Mouse (Mus musculus) left cerebral cortex, adult 2 months (tissue): ENCODE data around the gene Lsm14a. TPM values are rescaled to one million over a fixed set of nuclear protein-coding genes. Genes with fewer than 3 reads are reported as not detected.
A peak's percentile ranks its signal among the peaks of the same experiment; 100 is the strongest.

Source experiments
- DNase-seq, 2 experiments: peaks; one replicate each; pipeline ENCODE4 v3.0.0; 2021 to 2022; ENCODE audit warnings: low spot score in 2 of 2, mixed read lengths in 1 of 2; ENCODE audit errors: extremely low spot score in 1 of 2
- H3K27ac ChIP-seq: fragments of 200-600 bp; 2 replicates; pipeline ENCODE4 v1.8.1; 2022
- H3K4me3 ChIP-seq: fragments of 200-600 bp; 2 replicates; pipeline ENCODE4 v1.8.1; 2022
- CTCF ChIP-seq: fragments of 200-600 bp; IDR thresholded peaks from 2 replicates; pipeline ENCODE4 v1.8.1; 2022; ENCODE audit warnings: antibody characterized with exemption, mild to moderate bottlenecking, moderate library complexity
- intact Hi-C: fragments of 180-260 bp; cut with DNase I; formaldehyde crosslinking; loops from one replicate; pipeline ENCODE4 v1.15.1; 2025
- long read RNA-seq, 2 experiments: library from polyadenylated mRNA; stranded (forward); transcript quantifications; one replicate each; pipeline ENCODE4 v2.0.0; 2021; ENCODE audit warnings: borderline mapping rate in 2 of 2
- total RNA-seq, 2 experiments: library from RNA; stranded (reverse); gene quantifications; 2 replicates each; pipeline ENCODE4 v1.2.3; 2021

Gene Lsm14a
- total RNA-seq = 10 to 100 TPM; 78.4 to 92.0 TPM
- long read RNA-seq, experiment 1, transcript Lsm14a-201 (11 exons, 2,944 nt) = major isoform, 24 of 36 reads
- long read RNA-seq, experiment 1, partial matches to known transcripts = 1 of 36 reads
- long read RNA-seq, experiment 1, other reads (novel, unspliced or antisense) = 11 of 36 reads
- long read RNA-seq, experiment 2, transcript Lsm14a-201 (11 exons, 2,944 nt) = major isoform, 15 of 29 reads
- long read RNA-seq, experiment 2, partial matches to known transcripts = 5 of 29 reads
- long read RNA-seq, experiment 2, other reads (novel, unspliced or antisense) = 9 of 29 reads

DNA sequence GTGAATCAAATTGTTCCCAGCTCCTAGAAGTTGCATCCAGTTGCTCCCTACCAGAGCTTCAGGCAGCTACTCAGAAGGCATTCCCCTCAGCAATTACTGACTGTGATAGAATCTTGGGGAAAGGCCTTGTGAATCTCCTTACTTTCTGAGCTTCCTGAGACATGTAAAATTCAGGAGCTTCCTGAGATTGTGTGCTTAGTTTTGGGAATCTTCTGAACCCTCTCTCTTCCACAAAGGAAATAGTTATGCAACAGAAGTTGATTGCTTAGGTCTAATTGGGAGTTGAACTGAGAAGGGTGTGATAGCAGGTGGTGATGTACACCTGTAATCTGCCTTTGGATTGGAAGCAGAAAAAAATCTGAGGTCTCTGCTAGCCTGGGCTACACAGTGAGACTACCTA is at the start of gene Lsm14a:
TSS of gene Lsm14a (minus strand) at position 101 of the 400 bp plus-strand sequence.
- DNase-seq = no peak
- no peak for TF ChIP-seq CTCF
- Histone ChIP-seq H3K4me3 (no peak within 1 kb of the TSS), H3K27ac (no peak within 1 kb of the TSS)
- intact Hi-C loops = no loop called here

DNA sequence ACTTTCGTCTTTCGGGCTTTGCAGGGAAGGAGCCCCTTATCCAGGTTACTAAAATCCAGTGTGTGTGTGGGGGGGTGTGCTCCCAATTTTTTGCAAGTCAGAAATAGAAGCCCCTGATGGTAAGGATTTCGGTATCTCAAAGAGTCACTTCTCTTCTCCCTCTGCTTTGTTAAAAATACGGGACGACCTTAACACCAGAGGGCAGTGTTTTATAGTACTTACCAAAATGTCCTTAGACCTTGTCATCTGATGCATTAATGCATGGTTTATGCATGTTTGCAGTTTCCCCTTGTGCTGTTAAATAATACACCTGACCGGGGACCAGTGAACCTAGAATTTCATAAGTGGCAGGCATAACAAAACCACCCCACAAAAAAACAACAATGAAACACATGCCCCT is 45.8 kb upstream of the Lsm14a start:
- peak; percentile 53 for TF ChIP-seq CTCF
- no peak overlapping the region for H3K4me3 ChIP-seq
- intact Hi-C loops = loop anchor here (1.0 kb wide), 1 partner anchor 233 kb away; no protein-coding TSS in a partner anchor
- H3K27ac ChIP-seq = no peak overlapping the region
- peak in 1 of 2 experiments; percentile 11 for DNase-seq

- intact Hi-C loops = no loop called here
- TF ChIP-seq CTCF = peak; percentile 5; the same call in 1 of the 2 replicates
- DNase-seq = no peak
- Histone ChIP-seq H3K4me3 (no peak overlapping the region), H3K27ac (no peak overlapping the region)
Observed at GRCm38 (mm10) chr7:34433597-34433996, 40.5 kb upstream of the Lsm14a start.

- Histone ChIP-seq H3K27ac (no peak overlapping the region), H3K4me3 (no peak overlapping the region)
- no peak for TF ChIP-seq CTCF
- DNase-seq = no peak
- intact Hi-C loops = no loop called here
Observed at GRCm38 (mm10) chr7:34421201-34421600, 28.1 kb upstream of the Lsm14a start.

DNA sequence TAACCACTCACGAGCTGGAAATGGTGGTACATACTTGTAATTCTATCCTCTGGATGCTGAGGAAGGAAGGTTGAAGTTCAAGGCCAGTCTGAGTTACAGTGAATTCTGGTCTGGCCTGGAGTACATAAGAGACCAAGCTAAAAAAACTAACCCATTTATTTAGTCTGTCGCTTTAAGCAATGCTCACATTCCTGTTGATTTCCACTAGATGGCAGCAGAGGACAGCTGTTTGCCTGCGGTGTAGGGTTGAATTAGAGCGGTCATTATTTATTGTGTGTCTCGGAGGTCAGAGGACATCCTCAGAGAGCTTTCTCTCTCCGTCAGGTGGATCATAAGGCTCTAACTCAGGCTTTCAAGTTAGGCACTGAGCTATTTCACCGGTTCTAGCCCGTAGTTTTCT is 14.4 kb upstream of the Lsm14a start:
- peak; percentile 87 for TF ChIP-seq CTCF
- intact Hi-C loops = loop anchor here (1.0 to 10.0 kb wide), 6 partner anchors 85 to 860 kb away; no protein-coding TSS in a partner anchor
- peak; percentile 33 to 47 for DNase-seq
- Histone ChIP-seq H3K27ac (no peak overlapping the region), H3K4me3 (no peak overlapping the region)

DNA sequence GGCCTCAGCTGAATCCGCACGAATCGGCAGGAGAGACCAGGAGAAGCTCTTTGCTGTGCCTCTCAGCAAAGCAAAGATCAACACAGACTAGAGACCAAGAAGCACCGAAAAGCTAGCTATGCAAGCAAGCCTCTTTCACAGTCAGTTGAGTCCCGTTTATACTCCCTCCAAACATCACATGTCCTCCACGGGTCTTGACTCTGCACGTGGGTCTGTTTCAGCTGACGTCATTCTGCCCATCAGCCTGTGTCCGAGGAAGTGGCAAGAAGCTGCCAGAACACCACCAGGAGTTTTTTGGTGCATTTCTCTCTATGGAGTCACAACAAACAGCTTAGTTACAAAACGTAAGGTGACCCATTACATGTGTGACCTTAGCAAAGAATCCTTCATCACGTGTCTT is 10.8 kb upstream of the Lsm14a start:
- no peak overlapping the region for H3K4me3 ChIP-seq
- TF ChIP-seq CTCF = no peak
- intact Hi-C loops = loop anchor here (10.0 kb wide), 1 partner anchor 621 kb away; no protein-coding TSS in a partner anchor
- DNase-seq = no peak
- H3K27ac ChIP-seq = no peak overlapping the region

DNA sequence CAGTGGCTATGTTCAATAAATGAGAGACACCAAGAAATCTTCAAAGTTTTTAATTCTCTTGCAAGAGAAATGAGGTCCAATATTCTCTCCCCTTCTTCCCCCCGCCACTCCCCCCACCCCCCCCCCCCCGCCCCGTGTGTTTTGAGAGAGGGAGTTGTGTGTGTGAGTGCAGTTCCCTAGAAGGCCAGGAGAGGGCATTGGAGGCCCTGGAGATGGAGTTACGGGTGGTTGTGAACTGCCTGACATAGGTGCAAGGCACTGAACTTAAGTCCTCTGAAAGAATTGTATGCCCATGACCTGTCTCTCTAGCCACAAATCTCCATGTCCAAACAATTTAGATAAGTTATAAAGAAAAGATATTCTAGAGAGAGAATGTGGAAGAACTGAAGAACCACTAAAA is 7.0 kb upstream of the Lsm14a start:
- Histone ChIP-seq H3K27ac (no peak overlapping the region), H3K4me3 (no peak overlapping the region)
- intact Hi-C loops = loop anchor here (10.0 kb wide), 1 partner anchor 625 kb away; no protein-coding TSS in a partner anchor
- no peak; the same call in 1 of the 2 replicates for TF ChIP-seq CTCF
- no peak for DNase-seq

- peak; percentile 35 for TF ChIP-seq CTCF
- Histone ChIP-seq H3K4me3 (no peak overlapping the region), H3K27ac (no peak overlapping the region)
- intact Hi-C loops = no loop called here
- DNase-seq = no peak
Observed at GRCm38 (mm10) chr7:34398831-34399230, 5.7 kb upstream of the Lsm14a start.

DNA sequence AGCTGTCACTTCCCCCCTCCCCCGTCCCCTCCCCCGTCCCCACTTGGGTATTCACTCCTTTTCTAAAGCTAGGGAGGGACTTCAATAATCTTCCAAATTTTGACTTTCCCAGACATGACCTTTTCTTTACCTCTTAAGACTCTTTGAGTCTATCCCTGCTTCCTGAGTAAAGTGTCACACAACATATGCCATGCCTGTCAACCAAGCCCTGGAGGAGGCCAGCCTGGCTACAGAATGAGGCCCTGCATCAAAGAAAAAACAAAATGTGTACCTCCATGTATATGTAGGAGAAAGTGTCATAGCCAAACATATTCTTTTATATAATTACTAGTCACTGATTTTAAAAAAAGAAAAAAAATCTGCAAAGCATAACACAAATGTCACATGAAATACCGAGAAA is 3.7 kb upstream of the Lsm14a start:
- intact Hi-C loops = no loop called here
- Histone ChIP-seq H3K27ac (no peak overlapping the region), H3K4me3 (no peak overlapping the region)
- no peak for DNase-seq
- TF ChIP-seq CTCF = no peak

DNA sequence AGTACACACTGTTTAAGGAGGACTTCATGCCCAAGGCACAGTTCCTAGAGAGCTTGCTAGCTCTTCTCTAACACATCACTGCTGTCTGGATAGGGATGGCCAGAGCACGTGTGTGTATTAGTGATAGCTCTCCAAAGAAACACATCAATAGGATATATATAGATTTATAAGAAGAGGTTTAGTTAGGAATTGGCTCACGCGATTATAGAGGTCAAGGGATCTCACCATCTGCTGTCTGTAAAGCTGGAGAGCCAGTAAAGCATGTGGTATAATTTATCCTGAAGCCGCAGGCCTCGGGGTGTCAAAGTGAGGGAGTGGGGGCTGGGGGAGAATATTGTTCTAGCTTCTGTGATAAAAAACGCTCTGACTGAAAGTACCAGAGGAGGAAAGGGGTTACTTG is 2.6 kb upstream of the Lsm14a start:
- no peak for DNase-seq
- intact Hi-C loops = no loop called here
- Histone ChIP-seq H3K27ac (no peak overlapping the region), H3K4me3 (no peak overlapping the region)
- TF ChIP-seq CTCF = no peak

DNA sequence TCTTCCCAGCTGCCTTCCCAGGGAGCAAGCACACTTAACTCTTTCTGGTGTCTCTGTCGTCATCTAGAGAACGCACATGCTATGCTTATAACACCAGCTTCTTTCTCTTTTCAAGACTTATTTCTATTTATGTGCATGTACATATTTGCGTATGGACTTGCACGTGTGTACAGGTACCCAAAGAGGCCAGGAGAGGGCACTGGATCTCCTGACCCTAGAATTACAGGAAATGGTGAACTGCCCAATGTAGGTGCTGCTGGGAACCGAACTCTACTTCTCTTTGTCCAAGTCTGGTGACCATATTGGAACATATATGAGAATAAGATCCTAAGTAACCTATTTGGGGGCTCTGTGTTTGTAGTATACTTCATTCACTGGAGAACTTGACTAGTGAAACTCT is 1.5 kb upstream of the Lsm14a start:
- Histone ChIP-seq H3K27ac (no peak overlapping the region), H3K4me3 (no peak overlapping the region)
- DNase-seq = no peak
- TF ChIP-seq CTCF = no peak; the same call in none of the 2 replicates
- intact Hi-C loops = no loop called here

DNA sequence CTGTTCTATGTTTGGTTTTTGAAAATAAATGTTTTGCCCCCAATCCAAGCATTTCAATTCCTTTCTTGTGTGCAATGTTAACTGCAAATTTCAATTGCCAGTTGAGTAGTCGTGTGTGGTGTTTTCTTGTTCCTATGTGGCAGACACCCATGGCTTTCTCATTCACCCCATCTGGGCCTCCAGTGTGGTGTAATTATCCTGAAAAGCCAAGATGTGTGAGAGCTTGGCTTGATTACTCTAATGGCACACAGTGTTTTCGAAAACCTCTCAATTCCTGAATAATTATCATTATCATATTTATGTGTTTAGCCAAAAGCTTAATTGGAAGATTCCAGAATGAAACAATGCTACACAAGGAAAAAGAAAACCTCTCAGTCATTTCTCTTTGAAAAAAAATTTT is 976 bp upstream of the Lsm14a start:
- no peak for DNase-seq
- intact Hi-C loops = no loop called here
- H3K27ac ChIP-seq = no peak overlapping the region
- no peak overlapping the region for H3K4me3 ChIP-seq
- no peak for TF ChIP-seq CTCF

DNA sequence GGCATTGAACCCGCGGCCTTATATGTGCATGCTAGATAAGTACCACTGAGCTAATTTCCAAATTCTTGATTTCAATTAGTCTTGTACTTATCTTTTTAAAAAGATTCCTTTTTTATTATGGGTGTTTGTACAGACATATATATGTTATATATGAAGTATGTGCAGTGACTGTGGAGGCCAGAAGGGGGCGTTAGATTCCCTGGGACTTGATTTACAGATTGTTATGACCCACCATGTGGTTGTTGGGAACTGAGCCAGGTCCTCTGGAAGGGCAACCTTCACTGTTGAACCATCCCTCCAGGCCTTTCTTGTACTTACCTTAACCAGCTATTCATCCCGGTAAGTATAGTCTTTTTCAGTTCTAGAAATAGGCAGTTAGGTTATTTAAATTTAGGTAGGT is 780 bp downstream of the Lsm14a start:
- intact Hi-C loops = no loop called here
- H3K4me3 ChIP-seq = no peak overlapping the region
- peak; percentile 11; the same call in 1 of the 2 replicates for TF ChIP-seq CTCF
- H3K27ac ChIP-seq = no peak overlapping the region
- DNase-seq = no peak
